Mouse (Mus musculus) liver, embryonic 14.5 days (tissue): ENCODE measurements around the gene Srbd1.
A peak's percentile ranks its signal among the peaks of the same experiment; 100 is the strongest.

Source experiments
- CTCF ChIP-seq: IDR thresholded peaks from 2 replicates; pipeline ENCODE4 v1.5.1; 2016; ENCODE audit warnings: antibody characterized with exemption, low read depth, control low read depth
- EP300 ChIP-seq: IDR thresholded peaks from 2 replicates; pipeline ENCODE4 v1.6.1; 2016; ENCODE audit warnings: antibody characterized with exemption, low read depth

GRCm38 (mm10) chr17:86135835-86136234 lies 9.1 kb downstream of the Srbd1 start:
- peak; percentile 33; the same call in 1 of the 2 replicates for TF ChIP-seq CTCF
- no peak for TF ChIP-seq EP300
